Mouse (Mus musculus) T-helper 2 cell (primary cell): Measurements from ENCODE around the gene Capn7.

ENCODE experiments used
- in situ Hi-C: fragments of 300-600 bp; cut with MboI, MseI; formaldehyde crosslinking; loops from one replicate; pipeline ENCODE4 v1.15.1; 2025; ENCODE audit warnings: high pct_unique_total_duplicates

Gene Capn7

GRCm38 (mm10) chr14:31394822-31395532, 58.5 kb downstream of the Capn7 start:
- in situ Hi-C loops: no loop called here

GRCm38 (mm10) chr14:31395629-31396199, 59.3 kb downstream of the Capn7 start:
- in situ Hi-C loops: no loop called here

- in situ Hi-C loops: no loop called here
Observed at GRCm38 (mm10) chr14:31396428-31396827, 60.0 kb downstream of the Capn7 start.

GRCm38 (mm10) chr14:31397353-31397752, 60.9 kb downstream of the Capn7 start:
- in situ Hi-C loops: no loop called here

- in situ Hi-C loops: no loop called here
Observed at GRCm38 (mm10) chr14:31397791-31398595, 61.6 kb downstream of the Capn7 start.

- in situ Hi-C loops: no loop called here
Observed at GRCm38 (mm10) chr14:31398819-31399218, 62.4 kb downstream of the Capn7 start.

- in situ Hi-C loops: no loop called here
Observed at GRCm38 (mm10) chr14:31399271-31399670, 62.8 kb downstream of the Capn7 start.

- in situ Hi-C loops: no loop called here
Observed at GRCm38 (mm10) chr14:31400246-31400645, 63.8 kb downstream of the Capn7 start.

GRCm38 (mm10) chr14:31400896-31401295, 64.5 kb downstream of the Capn7 start:
- in situ Hi-C loops: no loop called here

- in situ Hi-C loops: no loop called here
Observed at GRCm38 (mm10) chr14:31401918-31402427, 65.5 kb downstream of the Capn7 start.

GRCm38 (mm10) chr14:31402693-31403092, 66.3 kb downstream of the Capn7 start:
- in situ Hi-C loops: no loop called here

GRCm38 (mm10) chr14:31403556-31403955, 67.1 kb downstream of the Capn7 start:
- in situ Hi-C loops: no loop called here

GRCm38 (mm10) chr14:31403995-31404394, 67.6 kb downstream of the Capn7 start:
- in situ Hi-C loops: no loop called here

- in situ Hi-C loops: no loop called here
Observed at GRCm38 (mm10) chr14:31404663-31405062, 68.2 kb downstream of the Capn7 start.

GRCm38 (mm10) chr14:31405652-31406051, 69.2 kb downstream of the Capn7 start:
- in situ Hi-C loops: no loop called here

GRCm38 (mm10) chr14:31406154-31406810, 69.8 kb downstream of the Capn7 start:
- in situ Hi-C loops: no loop called here

- in situ Hi-C loops: no loop called here
Observed at GRCm38 (mm10) chr14:31407208-31407607, 70.8 kb downstream of the Capn7 start.

- in situ Hi-C loops: no loop called here
Observed at GRCm38 (mm10) chr14:31407911-31408604, 71.6 kb downstream of the Capn7 start.

GRCm38 (mm10) chr14:31408666-31409065, 72.2 kb downstream of the Capn7 start:
- in situ Hi-C loops: no loop called here

GRCm38 (mm10) chr14:31410123-31410724, 73.8 kb downstream of the Capn7 start:
- in situ Hi-C loops: no loop called here

GRCm38 (mm10) chr14:31410737-31411136, 74.3 kb downstream of the Capn7 start:
- in situ Hi-C loops: no loop called here
